Mouse (Mus musculus) spleen, adult 2 months (tissue): ENCODE results near the gene Gaa.

Experiments used
- CTCF ChIP-seq: fragments of 200-500 bp; IDR thresholded peaks from 2 replicates; pipeline ENCODE4 v1.5.1; 2011; ENCODE audit warnings: mild to moderate bottlenecking, inconsistent platforms; ENCODE audit not compliant: insufficient read depth, insufficient read length, insufficient replicate concordance; ENCODE audit errors: extremely low read depth
- POLR2A ChIP-seq: fragments of 200-500 bp; IDR thresholded peaks from 2 replicates; pipeline ENCODE4 v1.6.1; 2011; ENCODE audit warnings: low read depth, low read length, inconsistent platforms

GRCm38 (mm10) chr11:119228846-119229626, 38.7 kb upstream of the Gaa start:
- TF ChIP-seq CTCF (no peak), POLR2A (no peak)
